ENCODE assay signal across 12 mouse cellular contexts in the genomic region with DNA sequence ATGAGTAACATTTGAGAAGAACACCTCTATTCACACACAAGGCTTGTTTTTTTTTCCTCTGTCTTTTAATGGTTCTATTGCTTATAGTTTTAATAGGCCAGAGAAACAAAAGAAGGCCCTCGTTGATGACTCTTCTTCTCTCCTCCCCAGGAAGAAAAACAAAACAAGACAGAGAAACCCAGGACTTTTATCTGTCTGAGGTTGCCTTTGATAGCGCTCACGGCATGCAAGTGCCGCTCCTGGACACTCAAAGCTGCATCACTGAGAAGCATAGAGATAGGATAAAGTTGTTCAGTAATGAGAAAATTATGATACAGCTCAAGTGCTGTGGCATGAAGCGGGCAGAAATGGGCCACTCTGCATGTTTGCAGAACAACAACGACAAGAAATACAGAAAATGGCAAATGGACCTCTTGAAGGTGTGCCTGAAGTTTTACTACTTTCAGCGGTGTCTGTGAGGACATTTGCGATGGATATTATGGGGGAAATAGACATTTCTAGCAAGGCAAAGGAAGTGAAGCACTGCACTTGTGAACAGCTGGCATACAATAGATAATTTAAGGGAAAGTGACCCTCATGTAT.
DNase-seq lines count a peak whose midpoint lies in the region; ATAC-seq and TF ChIP-seq lines count a peak whose summit lies in the region.
"Had no signal": no experiment of that assay in that cellular context is flagged by ENCODE, and none has a peak within 500 bp of the region (broad histone marks: within the 10 kb centered on the region; RNA-seq: fewer than 3 reads in every experiment).

No protein-coding gene starts in this region.

- no peaks in the 10 kb centered on the region for H3K27me3 ChIP-seq in heart, embryonic 10.5 days (ENCODE audit: insufficient read depth, poor library complexity, severe bottlenecking)
- H3K27me3 ChIP-seq in forebrain, embryonic 15.5 days, result no peaks in the 10 kb centered on the region
- H3K27me3 ChIP-seq in liver, postnatal 0 days (ENCODE audit: insufficient read depth, low read length), result no peaks in the 10 kb centered on the region

- TF ChIP-seq CTCF in layer of hippocampus, adult 2 months (conservative IDR thresholded peaks at IDR 0.05), result no peak
- TF ChIP-seq CTCF in liver, postnatal 0 days (IDR thresholded peaks at IDR 0.05; ENCODE audit: low read depth), result no peak

- H3K4me3 ChIP-seq in heart, embryonic 10.5 days, result no peak overlapping the region
- no peak overlapping the region for H3K4me3 ChIP-seq in layer of hippocampus, adult 2 months
- no peak overlapping the region for H3K4me3 ChIP-seq in forebrain, embryonic 15.5 days
- H3K4me3 ChIP-seq in liver, postnatal 0 days (ENCODE audit: low read depth, low read length), result no peak overlapping the region

- WGBS in heart, embryonic 10.5 days, result 45% methylated on average over 8 of the region's 8 CpGs
- WGBS in forebrain, embryonic 15.5 days, result 60% methylated on average over 8 of the region's 8 CpGs
- WGBS in liver, postnatal 0 days (ENCODE audit: insufficient replicate concordance), result 51% methylated on average over 8 of the region's 8 CpGs

- H3K9ac ChIP-seq in forebrain, embryonic 15.5 days (replicated peaks), result no peak overlapping the region
- no peak overlapping the region; the same call in 1 of the 2 replicates for H3K9ac ChIP-seq in liver, postnatal 0 days (replicated peaks)
- H3K9ac ChIP-seq: lung, embryonic 14.5 days had no signal

- no peaks in the 10 kb centered on the region for H3K36me3 ChIP-seq in heart, embryonic 10.5 days
- no peaks in the 10 kb centered on the region for H3K36me3 ChIP-seq in forebrain, embryonic 15.5 days
- H3K36me3 ChIP-seq in liver, postnatal 0 days (replicated peaks; ENCODE audit: insufficient read depth, low read length), result no peaks in the 10 kb centered on the region; the same call in 1 of the 2 replicates

- no peak for ATAC-seq in forebrain, embryonic 15.5 days (replicated peaks)
- no peak for ATAC-seq in liver, postnatal 0 days
- no peak for ATAC-seq in CD4-positive, CD25-positive, alpha-beta regulatory T cell, adult 4 months
- ATAC-seq: inflammation-experienced regulatory T-cells, adult 6 months had no signal

- no peak for DNase-seq in heart, embryonic 10.5 days (ENCODE audit: low spot score)
- no peak for DNase-seq in heart, postnatal 10 days
- no peak for DNase-seq in layer of hippocampus, adult 2 months (ENCODE audit: low spot score in 2 of 2)
- no peak for DNase-seq in layer of hippocampus, adult 9-10 months (ENCODE audit: low spot score)
- no peak for DNase-seq in liver, postnatal 0 days
- no peak for DNase-seq in adrenal gland, postnatal 10 days
- DNase-seq: B cell, adult 2 months; layer of hippocampus, postnatal 36 days; lung, embryonic 14.5 days had no signal

- intact Hi-C loops in heart, postnatal 10 days (cut with DNase I), result no loop called here

- no peak overlapping the region for H3K4me2 ChIP-seq in forebrain, embryonic 15.5 days (replicated peaks)
- peak overlapping the region; percentile 36 for H3K4me2 ChIP-seq in liver, postnatal 0 days (ENCODE audit: low read depth, low read length)
- H3K4me2 ChIP-seq: lung, embryonic 14.5 days had no signal

- H3K9me3 ChIP-seq in heart, embryonic 10.5 days, result no peaks in the 10 kb centered on the region
- no peaks in the 10 kb centered on the region for H3K9me3 ChIP-seq in forebrain, embryonic 15.5 days
- no peaks in the 10 kb centered on the region for H3K9me3 ChIP-seq in liver, postnatal 0 days (ENCODE audit: low read length)

- peak overlapping the region; percentile 81 for H3K27ac ChIP-seq in heart, embryonic 10.5 days
- peak overlapping the region; percentile 86 for H3K27ac ChIP-seq in layer of hippocampus, adult 2 months
- 0 out of 2 replicates have a peak overlapping the region, but pooled peaks have one; percentile 9 for H3K27ac ChIP-seq in forebrain, embryonic 15.5 days (replicated peaks)
- peak overlapping the region; percentile 69 for H3K27ac ChIP-seq in liver, postnatal 0 days (ENCODE audit: low read depth)

- no peak for TF ChIP-seq EP300 in liver, postnatal 0 days (IDR thresholded peaks at IDR 0.05; ENCODE audit: low read depth)

- peaks cover 56% of the 10 kb centered on the region for H3K4me1 ChIP-seq in heart, embryonic 10.5 days
- H3K4me1 ChIP-seq in forebrain, embryonic 15.5 days, result peaks cover 61% of the 10 kb centered on the region
- peaks cover 34% of the 10 kb centered on the region for H3K4me1 ChIP-seq in liver, postnatal 0 days (ENCODE audit: insufficient read depth)

Comparison
In these comparisons a context has a peak if more than half of its experiments do, and no peak if none do; other contexts are left out.
1. H3K27ac ChIP-seq: peak in every context shown above with its lines; median percentile 86 in layer of hippocampus, adult 2 months; 81 in heart, embryonic 10.5 days; 69 in liver, postnatal 0 days; 9 in forebrain, embryonic 15.5 days.